Mouse (Mus musculus) MEL (cell line): Measurements from ENCODE around the gene Xpo6.

Experiments
- BHLHE40 ChIP-seq: IDR thresholded peaks from 2 replicates; pipeline ENCODE4 v1.6.1; 2012; ENCODE audit warnings: low read depth, mild to moderate bottlenecking, inconsistent platforms, low read length, improper control_type of control experiment, borderline replicate concordance
- ELF1 ChIP-seq: IDR thresholded peaks from 2 replicates; pipeline ENCODE4 v1.6.1; 2014; ENCODE audit warnings: low read depth, mild to moderate bottlenecking, inconsistent platforms, low read length, improper control_type of control experiment, moderate library complexity
- EP300 ChIP-seq, 2 experiments: IDR thresholded peaks; 2 replicates each; pipeline ENCODE4 v1.6.1; 2011; ENCODE audit warnings: improper control_type of control experiment in 2 of 2, low read length in 2 of 2, low read depth in 1 of 2, mild to moderate bottlenecking in 1 of 2
- GABPA ChIP-seq: IDR thresholded peaks from 2 replicates; pipeline ENCODE4 v1.6.1; 2012; ENCODE audit warnings: low read depth, mild to moderate bottlenecking, inconsistent platforms, low read length, improper control_type of control experiment, moderate library complexity
- MAX ChIP-seq: IDR thresholded peaks from 2 replicates; pipeline ENCODE4 v1.6.1; 2011; ENCODE audit warnings: low read length, improper control_type of control experiment
- POLR2A ChIP-seq, 2 experiments: IDR thresholded peaks; 2 replicates each; pipeline ENCODE4 v1.6.1; 2011 to 2012; ENCODE audit warnings: low read length in 2 of 2, mild to moderate bottlenecking in 2 of 2, control low read depth in 1 of 2, improper control_type of control experiment in 1 of 2, low read depth in 1 of 2, moderate library complexity in 1 of 2; ENCODE audit not compliant: control insufficient read depth in 1 of 2, insufficient read depth in 1 of 2, poor library complexity in 1 of 2
- POLR2AphosphoS2 ChIP-seq: IDR thresholded peaks from 2 replicates; pipeline ENCODE4 v1.6.1; 2011; ENCODE audit warnings: low read length, improper control_type of control experiment
- POLR2AphosphoS5 ChIP-seq: IDR thresholded peaks from 2 replicates; pipeline ENCODE4 v1.6.1; 2012; ENCODE audit warnings: low read depth, borderline replicate concordance, mild to moderate bottlenecking, inconsistent platforms, low read length, moderate library complexity, mixed read lengths
- UBTF ChIP-seq: IDR thresholded peaks from 2 replicates; pipeline ENCODE4 v1.6.1; 2012; ENCODE audit warnings: low read depth, mild to moderate bottlenecking, inconsistent platforms, low read length, improper control_type of control experiment, moderate library complexity, borderline replicate concordance; ENCODE audit not compliant: insufficient read depth
- USF1 ChIP-seq: IDR thresholded peaks from 2 replicates; pipeline ENCODE4 v1.6.1; 2014; ENCODE audit warnings: low read depth, mild to moderate bottlenecking, inconsistent platforms, low read length, improper control_type of control experiment, moderate library complexity

DNA sequence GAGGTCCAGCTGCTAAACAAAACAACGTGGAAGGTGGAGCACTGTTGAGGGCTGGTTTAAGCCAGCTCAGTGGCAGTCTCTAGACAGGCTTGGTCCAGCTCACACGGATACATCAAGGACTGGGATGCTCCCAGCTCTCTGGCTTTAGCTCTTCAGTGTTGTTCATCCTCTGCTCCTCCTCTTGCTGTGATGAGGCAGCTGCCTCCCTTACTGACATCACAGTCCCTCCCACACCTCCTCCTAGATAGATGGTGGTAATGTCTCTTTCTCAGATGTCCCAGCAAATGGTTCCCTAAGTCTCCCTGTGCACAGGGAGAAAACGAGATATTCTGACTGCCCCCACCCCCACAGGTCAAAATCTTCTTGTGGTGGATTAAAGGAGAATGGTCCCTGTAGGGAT lies 107.1 kb downstream of the Xpo6 start:
- no peak for TF ChIP-seq ELF1
- no peak for TF ChIP-seq POLR2A (IDR thresholded peaks at IDR 0.05; ENCODE audit: control insufficient read depth in 1 of 2, insufficient read depth in 1 of 2, low read depth in 1 of 2, low read length in 2 of 2, poor library complexity in 1 of 2)
- TF ChIP-seq POLR2AphosphoS2: no peak
- TF ChIP-seq GABPA: no peak
- TF ChIP-seq MAX: no peak
- TF ChIP-seq USF1: no peak
- TF ChIP-seq EP300 (IDR thresholded peaks at IDR 0.05; ENCODE audit: low read depth in 1 of 2, low read length in 2 of 2): no peak
- TF ChIP-seq BHLHE40: no peak
- TF ChIP-seq UBTF: no peak
- TF ChIP-seq POLR2AphosphoS5: no peak
